In the genomic region with DNA sequence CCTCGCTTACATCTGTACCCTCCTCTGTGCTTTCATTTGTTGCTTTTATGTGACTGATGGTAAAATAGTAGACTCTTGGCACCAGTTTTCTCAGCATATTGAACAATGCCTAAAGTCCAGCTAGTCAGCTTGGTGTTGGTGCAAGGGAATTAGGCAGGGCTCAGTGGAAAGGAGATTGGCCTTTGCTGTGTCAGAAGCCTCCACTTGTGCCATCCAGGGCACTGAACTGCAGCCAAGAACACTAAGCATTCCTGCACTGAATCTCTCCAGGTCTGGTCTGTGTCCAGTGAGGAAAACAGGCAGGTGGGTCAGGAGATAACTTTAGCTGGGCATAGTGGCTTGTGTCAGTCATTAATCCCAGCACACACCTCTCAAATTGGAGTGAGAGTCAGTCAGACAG, we compare ENCODE assay signal across 22 mouse cellular contexts. TPM values are rescaled to one million over a fixed set of nuclear protein-coding genes. Genes with fewer than 3 reads are reported as not detected.
DNase-seq lines count a peak whose midpoint lies in the region; ATAC-seq lines count a peak whose summit lies in the region.
"Had no signal": no experiment of that assay in that cellular context is flagged by ENCODE, and none has a peak within 500 bp of the region (broad histone marks: within the 10 kb centered on the region; RNA-seq: fewer than 3 reads in every experiment).

No protein-coding gene starts in this region.

- no peak for ATAC-seq in liver, embryonic 12.5 days
- ATAC-seq: midbrain, embryonic 16.5 days had no signal

- H3K27ac ChIP-seq in liver, embryonic 12.5 days = peak overlapping the region; percentile 30; the same call in 1 of the 2 replicates
- H3K27ac ChIP-seq: hindbrain, embryonic 10.5 days; left cerebral cortex, adult 2 months; neural tube, embryonic 15.5 days; stomach, embryonic 15.5 days had no signal

- peaks cover 39% of the 10 kb centered on the region for H3K4me1 ChIP-seq in liver, embryonic 12.5 days
- H3K4me1 ChIP-seq: hindbrain, embryonic 10.5 days; neural tube, embryonic 15.5 days; stomach, embryonic 15.5 days had no signal

- H3K4me3 ChIP-seq in liver, embryonic 12.5 days = no peak overlapping the region
- H3K4me3 ChIP-seq: hindbrain, embryonic 10.5 days; left cerebral cortex, adult 2 months; neural tube, embryonic 15.5 days; stomach, embryonic 15.5 days had no signal

- peak; percentile 70 for DNase-seq in gastrocnemius, adult 18-20 months (ENCODE audit: low spot score)
- no peak for DNase-seq in gastrocnemius, postnatal 4 days (ENCODE audit: low spot score in 2 of 2)
- DNase-seq in liver = no peak
- peak; percentile 47 to 56 for DNase-seq in heart, adult 9 months (ENCODE audit: low spot score in 2 of 2)
- DNase-seq in skeletal muscle tissue, adult 2 months (ENCODE audit: low read depth, low spot score) = peak; percentile 56
- no peak for DNase-seq in Muller cell, postnatal 12 days (ENCODE audit: inconsistent ontology term)
- no peak for DNase-seq in kidney, postnatal 14 days
- DNase-seq: adrenal gland, postnatal 14 days; kidney, adult 18-20 months; kidney, postnatal 25 days; left cerebral cortex, postnatal 4 days; lung, embryonic 14.5 days; lung, postnatal 36 days; right cerebral cortex, postnatal 14 days; thymus, adult 18-20 months had no signal

- H3K4me2 ChIP-seq in liver, embryonic 12.5 days = no peak overlapping the region
- H3K4me2 ChIP-seq: lung, embryonic 14.5 days; neural tube, embryonic 15.5 days; stomach, embryonic 15.5 days had no signal

- no peaks in the 10 kb centered on the region for H3K9me3 ChIP-seq in liver, embryonic 12.5 days (replicated peaks)
- H3K9me3 ChIP-seq: G1E; hindbrain, embryonic 10.5 days; neural tube, embryonic 15.5 days; stomach, embryonic 15.5 days had no signal

- no peaks in the 10 kb centered on the region for H3K27me3 ChIP-seq in liver, embryonic 12.5 days (replicated peaks)
- H3K27me3 ChIP-seq: neural tube, embryonic 15.5 days; stomach, embryonic 15.5 days had no signal

- 84% methylated on average over 1 of the region's 1 CpGs for WGBS in liver, embryonic 12.5 days (ENCODE audit: insufficient replicate concordance)

- H3K9ac ChIP-seq in liver, embryonic 12.5 days = no peak overlapping the region
- H3K9ac ChIP-seq: lung, embryonic 14.5 days; neural tube, embryonic 15.5 days; stomach, embryonic 15.5 days had no signal

- H3K36me3 ChIP-seq in liver, embryonic 12.5 days = peaks cover 41% of the 10 kb centered on the region

RNA-seq across cellular contexts. Expression of gene Ankrd9, which starts 29.4 kb away (rescaled TPM):
- 100 to 1,000 TPM; 109 to 181 TPM for total RNA-seq in gastrocnemius, adult 18-20 months (2021)
- total RNA-seq in gastrocnemius, postnatal 4 days (2021) = 10 to 100 TPM; 12.9 to 17.5 TPM
- 62.2 TPM in 2 replicates for polyA plus RNA-seq in liver, embryonic 12.5 days (2016; fragmentation: Nextera tagmentation; extraction: Ambion mirVana)

Comparison
In these comparisons a context has a peak if more than half of its experiments do, and no peak if none do; other contexts are left out.
1. DNase-seq: peak in gastrocnemius, adult 18-20 months (single experiment), heart, adult 9 months (2 of 2) and skeletal muscle tissue, adult 2 months (single experiment); none in gastrocnemius, postnatal 4 days (0 of 2), liver (single experiment), Muller cell, postnatal 12 days (single experiment) and kidney, postnatal 14 days (single experiment).
2. RNA of gene Ankrd9, which starts 29.4 kb away (total RNA-seq): 109 to 181 TPM in gastrocnemius, adult 18-20 months; 12.9 to 17.5 TPM in gastrocnemius, postnatal 4 days; every median in the first group is over 4 times any median in the second.